Mouse (Mus musculus) CH12.LX (cell line): ENCODE measurements at regions not wholly inside any gene's neighbourhood (a gene's known extent, or its start where the extent isn't known, plus 50 kb on each side); places are given as distances from the start of the nearest gene placed in this dataset.

Experiments
- DNase-seq: peaks from one replicate; pipeline ENCODE4 v3.0.0-alpha.2; 2013; ENCODE audit errors: extremely low read depth
- H3K27ac ChIP-seq: 2 replicates; pipeline ENCODE4 v1.5.1; 2012; ENCODE audit warnings: low read depth, mild to moderate bottlenecking, control low read depth, moderate library complexity; ENCODE audit not compliant: insufficient read depth
- H3K27me3 ChIP-seq: replicated peaks from 2 replicates; pipeline ENCODE3; 2012; ENCODE audit warnings: inconsistent platforms
- H3K36me3 ChIP-seq, 2 experiments: replicated peaks in 1 of 2; 2 replicates each; pipeline versions ENCODE3 to v1.6.1; 2012; ENCODE audit warnings: inconsistent platforms in 1 of 2, low read length in 1 of 2, mild to moderate bottlenecking in 1 of 2, mixed read lengths in 1 of 2, moderate library complexity in 1 of 2; ENCODE audit not compliant: control insufficient read depth in 1 of 2, insufficient read depth in 1 of 2
- H3K4me1 ChIP-seq, 2 experiments: 2 replicates each; pipeline ENCODE4 v1.6.1; 2012; ENCODE audit warnings: inconsistent platforms in 1 of 2, moderate library complexity in 1 of 2; ENCODE audit not compliant: insufficient read depth in 2 of 2, control insufficient read depth in 1 of 2
- H3K4me2 ChIP-seq: 2 replicates; pipeline ENCODE4 v1.6.1; 2012; ENCODE audit warnings: low read depth, mild to moderate bottlenecking, control low read depth; ENCODE audit not compliant: poor library complexity, insufficient read depth, severe bottlenecking
- H3K4me3 ChIP-seq, 3 experiments: fragments of 150-350 bp in 1 of 3; sonication (generic) in 1 of 3; replicated peaks in 1 of 3; 2 replicates each; pipeline versions ENCODE3 to v1.5.1; 2011 to 2012; ENCODE audit warnings: low read depth in 2 of 3, low read length in 2 of 3, mild to moderate bottlenecking in 2 of 3, moderate library complexity in 2 of 3, control low read depth in 1 of 3, improper control_type of control experiment in 1 of 3, inconsistent platforms in 1 of 3, mixed read lengths in 1 of 3; ENCODE audit not compliant: poor library complexity in 1 of 3
- H3K79me2 ChIP-seq: replicated peaks from 2 replicates; pipeline ENCODE4 v1.6.1; 2012; ENCODE audit warnings: mild to moderate bottlenecking, moderate library complexity; ENCODE audit not compliant: control insufficient read depth, poor library complexity, insufficient read depth, severe bottlenecking; ENCODE audit errors: extremely low read depth
- H3K9ac ChIP-seq: 2 replicates; pipeline ENCODE4 v1.6.1; 2012; ENCODE audit warnings: low read depth, mild to moderate bottlenecking, control low read depth, moderate library complexity; ENCODE audit not compliant: insufficient read depth
- H3K9me3 ChIP-seq: replicated peaks from 2 replicates; pipeline ENCODE3; 2012; ENCODE audit warnings: low read length, inconsistent platforms, mixed read lengths
- CHD1 ChIP-seq: IDR thresholded peaks from 2 replicates; pipeline ENCODE4 v1.6.1; 2012; ENCODE audit warnings: low read depth, low read length, improper control_type of control experiment, inconsistent platforms
- CHD2 ChIP-seq: IDR thresholded peaks from 2 replicates; pipeline ENCODE4 v1.6.1; 2011; ENCODE audit warnings: low read length, improper control_type of control experiment
- CTCF ChIP-seq, 2 experiments: IDR thresholded peaks in 1 of 2; conservative IDR thresholded peaks in 1 of 2; 2 replicates each; pipeline ENCODE4 v1.5.1; 2011 to 2012; ENCODE audit warnings: low read depth in 2 of 2, low read length in 2 of 2, improper control_type of control experiment in 1 of 2, inconsistent platforms in 1 of 2, mild to moderate bottlenecking in 1 of 2, moderate library complexity in 1 of 2
- EP300 ChIP-seq: IDR thresholded peaks from 2 replicates; pipeline ENCODE4 v1.6.1; 2011; ENCODE audit warnings: low read length, improper control_type of control experiment
- IRF4 ChIP-seq: IDR thresholded peaks from 2 replicates; pipeline ENCODE4 v1.6.1; 2014; ENCODE audit warnings: low read depth, mild to moderate bottlenecking, inconsistent platforms, low read length, improper control_type of control experiment
- JUN ChIP-seq: IDR thresholded peaks from 2 replicates; pipeline ENCODE4 v1.6.1; 2011; ENCODE audit warnings: low read depth, mild to moderate bottlenecking, low read length, improper control_type of control experiment, moderate library complexity; ENCODE audit not compliant: insufficient read depth
- KAT2A ChIP-seq: IDR thresholded peaks from 2 replicates; pipeline ENCODE4 v1.6.1; 2012; ENCODE audit warnings: low read length, improper control_type of control experiment, inconsistent platforms; ENCODE audit not compliant: insufficient replicate concordance
- MAX ChIP-seq: IDR thresholded peaks from 2 replicates; pipeline ENCODE4 v1.6.1; 2011; ENCODE audit warnings: low read length, improper control_type of control experiment
- MXI1 ChIP-seq: IDR thresholded peaks from 2 replicates; pipeline ENCODE4 v1.6.1; 2011; ENCODE audit warnings: mild to moderate bottlenecking, low read depth, low read length, improper control_type of control experiment
- NELFE ChIP-seq: IDR thresholded peaks from 2 replicates; pipeline ENCODE4 v1.6.1; 2011; ENCODE audit warnings: low read depth, low read length, improper control_type of control experiment
- POLR2A ChIP-seq: IDR thresholded peaks from 2 replicates; pipeline ENCODE4 v1.6.1; 2011; ENCODE audit warnings: low read depth, mild to moderate bottlenecking, improper control_type of control experiment, low read length
- SIN3A ChIP-seq: IDR thresholded peaks from 2 replicates; pipeline ENCODE4 v1.6.1; 2012; ENCODE audit warnings: low read length, improper control_type of control experiment, inconsistent platforms
- SMC3 ChIP-seq: IDR thresholded peaks from 2 replicates; pipeline ENCODE4 v1.6.1; 2011; ENCODE audit warnings: low read depth, low read length, improper control_type of control experiment
- TBP ChIP-seq: conservative IDR thresholded peaks from 2 replicates; pipeline ENCODE4 v1.6.1; 2011; ENCODE audit warnings: low read depth, low read length, improper control_type of control experiment
- USF1 ChIP-seq: IDR thresholded peaks from 2 replicates; pipeline ENCODE4 v1.6.1; 2014; ENCODE audit warnings: low read depth, mild to moderate bottlenecking, inconsistent platforms, low read length, improper control_type of control experiment
- USF2 ChIP-seq: conservative IDR thresholded peaks from 2 replicates; pipeline ENCODE4 v1.6.1; 2011; ENCODE audit warnings: low read depth, low read length, improper control_type of control experiment
- ZMIZ1 ChIP-seq: IDR thresholded peaks from 2 replicates; pipeline ENCODE4 v1.6.1; 2012; ENCODE audit warnings: low read depth, mild to moderate bottlenecking, inconsistent platforms, low read length, improper control_type of control experiment
- dilution Hi-C: fragments of 300-500 bp; cut with MboI; formaldehyde crosslinking; loops from 2 replicates; pipeline ENCODE4 v1.14.3; 2020; ENCODE audit warnings: low sequenced_read_pairs; ENCODE audit not compliant: extremely low pct_unique_long_range_greater_than_20kb, extremely low pct_ligation_motif_present
- in situ Hi-C: fragments of 300-500 bp; cut with MboI; formaldehyde crosslinking; loops from 3 replicates; pipeline ENCODE4 v1.14.3; 2019; ENCODE audit warnings: low sequenced_read_pairs, low pct_ligation_motif_present, low pct_unique_long_range_greater_than_20kb, mixed read lengths

- no peak overlapping the region for H3K4me2 ChIP-seq
- no peak overlapping the region for H3K27ac ChIP-seq
- in situ Hi-C loops = loop anchor here (25.0 kb wide), 2 partner anchors 165 to 1735 kb away; no protein-coding TSS in a partner anchor
- H3K79me2 ChIP-seq = peaks cover 58% of the 10 kb centered on the region
- H3K36me3 ChIP-seq = peaks cover 38 to 50% of the 10 kb centered on the region in 2 experiments
- H3K27me3 ChIP-seq = no peaks in the 10 kb centered on the region
- dilution Hi-C loops = no loop called here
- TF ChIP-seq TBP (peak; percentile 89), USF2 (peak; percentile 72), MXI1 (no peak), IRF4 (no peak), JUN (no peak), CHD1 (no peak), ZMIZ1 (no peak), KAT2A (no peak), CHD2 (no peak), CTCF (conservative IDR thresholded peaks at IDR 0.05 in 1 of 2, IDR thresholded peaks at IDR 0.05 in 1 of 2; ENCODE audit: low read depth in 2 of 2, low read length in 2 of 2) (no peak), MAX (no peak), SIN3A (no peak), USF1 (no peak), EP300 (no peak), POLR2A (peak; percentile 74), SMC3 (no peak)
- H3K9ac ChIP-seq = peak overlapping the region; percentile 100; the same call in 1 of the 2 replicates
- H3K4me3 ChIP-seq = peak overlapping the region in 2 of 3 experiments; percentile 64 to 81
- no peaks in the 10 kb centered on the region for H3K9me3 ChIP-seq
- DNase-seq = peak; percentile 95
- 0 out of 4 replicates have a peak, but pooled peaks cover 0 to 3% of the 10 kb centered on the region in 2 experiments for H3K4me1 ChIP-seq
Measured at GRCm38 (mm10) chr12:113427339-113427738, 62.0 kb upstream of the Adam6b start.

GRCm38 (mm10) chr12:113428461-113428860 is 60.9 kb upstream of the Adam6b start:
- DNase-seq = peak; percentile 35
- TF ChIP-seq EP300 (no peak), NELFE (no peak), USF2 (0 out of 2 replicates have a peak, but pooled peaks have one; percentile 23)
- peak overlapping the region; percentile 100 for H3K9ac ChIP-seq
- H3K36me3 ChIP-seq = peaks cover 27 to 38% of the 10 kb centered on the region in 2 experiments
- in situ Hi-C loops = loop anchor here (25.0 kb wide), 2 partner anchors 166 to 1734 kb away; no protein-coding TSS in a partner anchor
- H3K4me2 ChIP-seq = peak overlapping the region; percentile 4; the same call in 1 of the 2 replicates
- no peaks in the 10 kb centered on the region for H3K9me3 ChIP-seq
- peaks cover 46% of the 10 kb centered on the region for H3K79me2 ChIP-seq
- H3K4me1 ChIP-seq = no peaks in the 10 kb centered on the region
- H3K27me3 ChIP-seq = no peaks in the 10 kb centered on the region
- H3K27ac ChIP-seq = peak overlapping the region; percentile 98
- dilution Hi-C loops = no loop called here
- H3K4me3 ChIP-seq = peak overlapping the region; percentile 64 to 81 (median 78)
